Mouse (Mus musculus) CH12.LX (cell line): ENCODE results near the gene Fam221a.

Source experiments
- CHD2 ChIP-seq: IDR thresholded peaks from 2 replicates; pipeline ENCODE4 v1.6.1; 2011; ENCODE audit warnings: low read length, improper control_type of control experiment
- CTCF ChIP-seq, 2 experiments: IDR thresholded peaks in 1 of 2; conservative IDR thresholded peaks in 1 of 2; 2 replicates each; pipeline ENCODE4 v1.5.1; 2011 to 2012; ENCODE audit warnings: low read depth in 2 of 2, low read length in 2 of 2, improper control_type of control experiment in 1 of 2, inconsistent platforms in 1 of 2, mild to moderate bottlenecking in 1 of 2, moderate library complexity in 1 of 2
- TBP ChIP-seq: conservative IDR thresholded peaks from 2 replicates; pipeline ENCODE4 v1.6.1; 2011; ENCODE audit warnings: low read depth, low read length, improper control_type of control experiment
- USF1 ChIP-seq: IDR thresholded peaks from 2 replicates; pipeline ENCODE4 v1.6.1; 2014; ENCODE audit warnings: low read depth, mild to moderate bottlenecking, inconsistent platforms, low read length, improper control_type of control experiment

GRCm38 (mm10) chr6:49410830-49411229, 43.3 kb downstream of the Fam221a start:
- TF ChIP-seq USF1 (no peak), CTCF (conservative IDR thresholded peaks at IDR 0.05 in 1 of 2, IDR thresholded peaks at IDR 0.05 in 1 of 2; ENCODE audit: low read depth in 2 of 2, low read length in 2 of 2) (no peak), CHD2 (no peak), TBP (no peak)
